Mouse (Mus musculus) subcutaneous adipose tissue, adult 2 months (tissue): ENCODE data around the gene 1810009J06Rik. TPM values are rescaled to one million over a fixed set of nuclear protein-coding genes. Genes with fewer than 3 reads are reported as not detected.

Experiments used
- polyA plus RNA-seq: library from polyadenylated mRNA; depleted of rRNA; stranded (reverse); fragments of >200 nt; gene quantifications from 2 replicates; pipeline ENCODE4 v1.2.3, GENCODE M21; 2012; ENCODE audit warnings: low replicate concordance; rRNA removed

The 1810009J06Rik gene
- polyA plus RNA-seq = not detected in 2 replicates

DNA sequence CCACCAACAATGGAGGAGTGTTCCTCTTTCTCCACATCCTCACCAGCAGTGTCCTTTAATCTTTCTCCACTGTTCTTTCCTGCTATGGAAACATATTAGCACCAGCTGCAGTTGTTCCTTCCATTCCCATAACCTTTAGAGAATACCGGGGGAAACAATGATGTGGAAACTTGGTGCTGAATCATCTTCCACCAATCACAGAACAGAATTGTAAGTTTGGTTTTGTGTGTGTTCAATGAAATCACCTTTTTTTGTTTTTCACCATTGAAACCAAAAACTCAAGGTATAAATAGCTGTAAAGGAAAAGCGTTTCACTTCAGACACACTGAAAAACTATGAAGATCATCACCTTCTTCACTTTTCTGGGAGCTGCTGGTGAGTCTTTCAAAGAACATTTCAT is at the start of gene 1810009J06Rik:
1810009J06Rik (plus strand) TSS at position 301 of the 400 bp plus-strand sequence.

DNA sequence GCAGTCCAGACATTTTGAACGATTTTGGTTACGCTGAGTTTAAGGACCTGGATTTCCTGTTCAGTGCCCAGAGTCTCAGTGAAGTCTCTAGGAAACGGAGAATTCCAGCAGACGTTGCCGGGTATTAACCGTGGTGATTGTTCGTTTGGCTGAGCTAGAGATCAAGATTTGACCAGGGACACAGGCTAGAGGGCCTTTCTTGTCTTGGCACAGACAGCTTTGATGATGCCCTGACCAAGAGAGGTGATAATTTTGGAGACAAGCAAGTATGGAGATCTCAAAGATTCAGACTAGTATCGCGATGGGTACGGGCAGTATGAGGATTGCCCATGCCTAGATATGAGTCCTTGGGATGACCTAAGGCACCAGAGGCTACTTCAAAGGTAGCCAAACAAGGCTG is 24.1 kb upstream of the 1810009J06Rik start, which contains the start of gene 1700074P13Rik:
1700074P13Rik (minus strand) TSS at position 101 of the 400 bp plus-strand sequence.

DNA sequence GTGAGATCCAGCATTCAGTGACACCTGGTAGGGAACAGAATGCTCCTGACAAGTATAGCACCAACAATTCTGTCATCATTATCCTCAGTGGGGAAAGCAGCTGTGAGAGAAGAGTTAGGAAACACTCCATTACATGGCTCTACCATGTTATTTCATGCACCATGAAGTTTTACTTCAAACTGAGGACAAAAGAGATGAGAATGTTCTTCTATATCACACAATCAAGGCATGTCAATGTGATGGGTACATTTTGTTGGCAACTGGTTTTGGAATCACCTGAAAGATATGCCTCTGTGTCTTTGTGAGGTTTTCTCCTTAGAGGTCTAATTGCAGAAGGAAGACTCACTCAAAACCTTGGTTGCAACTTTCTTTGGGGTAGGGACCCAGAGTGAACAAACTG is 12.8 kb upstream of the 1810009J06Rik start, which contains the start of gene Gm4744:
Gm4744 (minus strand) TSS at position 101 of the 400 bp plus-strand sequence.

DNA sequence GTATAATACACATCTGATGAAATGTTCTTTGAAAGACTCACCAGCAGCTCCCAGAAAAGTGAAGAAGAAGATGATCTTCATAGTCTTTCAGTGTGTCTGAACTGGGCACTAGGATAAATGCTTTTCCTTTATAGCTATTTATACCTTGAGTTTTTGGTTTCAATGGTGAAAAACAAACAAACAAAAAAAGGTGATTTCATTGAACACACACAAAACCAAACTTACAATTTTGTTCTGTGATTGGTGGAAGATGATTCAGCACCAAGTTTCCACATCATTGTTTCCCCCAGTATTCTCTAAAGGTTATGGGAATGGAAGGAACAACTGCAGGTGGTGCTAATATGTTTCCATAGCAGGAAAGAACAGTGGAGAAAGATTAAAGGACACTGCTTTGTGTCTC is 34.8 kb downstream of the 1810009J06Rik start, which contains the start of gene Gm2663:
Gm2663 (minus strand) TSS at position 101 of the 400 bp plus-strand sequence.

Other genes with a start within 250 kb of the 1810009J06Rik start
- gene Moxd2, start 77.3 kb upstream of the 1810009J06Rik start, polyA plus RNA-seq = not detected in 2 replicates
- not detected in 2 replicates for gene Prss58, start 64.4 kb upstream of the 1810009J06Rik start, polyA plus RNA-seq
- not detected in 2 replicates for gene 1700074P13Rik, start 24.2 kb upstream of the 1810009J06Rik start, polyA plus RNA-seq
- gene Gm4744, start 12.9 kb upstream of the 1810009J06Rik start, polyA plus RNA-seq = not detected in 2 replicates
- not detected in 2 replicates for gene Gm2663, start 34.7 kb downstream of the 1810009J06Rik start, polyA plus RNA-seq
- gene 2210010C04Rik, start 70.8 kb downstream of the 1810009J06Rik start, polyA plus RNA-seq = 0.06 and 0.10 TPM in 2 replicates